Mouse (Mus musculus) small intestine, adult 2 months (tissue): ENCODE measurements at regions not wholly inside any gene's neighbourhood (a gene's known extent, or its start where the extent isn't known, plus 50 kb on each side); places are given as distances from the start of the nearest gene placed in this dataset.

ENCODE experiments used
- H3K27ac ChIP-seq: fragments of 200-500 bp; 2 replicates; pipeline ENCODE4 v1.5.1; 2012; ENCODE audit warnings: low read depth, low read length, control low read depth, inconsistent platforms; ENCODE audit not compliant: insufficient read depth
- H3K27me3 ChIP-seq: fragments of 200-500 bp; 2 replicates; pipeline ENCODE4 v1.6.1; 2012; ENCODE audit warnings: mild to moderate bottlenecking, moderate library complexity, low read length, inconsistent platforms; ENCODE audit not compliant: control insufficient read depth, insufficient read depth
- H3K36me3 ChIP-seq: fragments of 200-500 bp; 2 replicates; pipeline ENCODE4 v1.6.1; 2012; ENCODE audit warnings: mild to moderate bottlenecking, low read length, control low read depth, inconsistent platforms; ENCODE audit not compliant: control insufficient read depth, insufficient read depth
- H3K4me1 ChIP-seq: fragments of 200-500 bp; 2 replicates; pipeline ENCODE4 v1.6.1; 2012; ENCODE audit warnings: low read length, inconsistent platforms, mixed read lengths; ENCODE audit not compliant: control insufficient read depth, insufficient read depth, insufficient read length
- H3K4me3 ChIP-seq: fragments of 200-500 bp; 2 replicates; pipeline ENCODE4 v1.5.1; 2012; ENCODE audit warnings: low read depth, mild to moderate bottlenecking, control low read depth, inconsistent platforms, low read length, moderate library complexity
- CTCF ChIP-seq: fragments of 200-500 bp; IDR thresholded peaks from 2 replicates; pipeline ENCODE4 v1.5.1; 2012; ENCODE audit warnings: low read depth, mild to moderate bottlenecking, control low read depth, inconsistent platforms, low read length, moderate library complexity, mixed read lengths; ENCODE audit not compliant: insufficient replicate concordance, insufficient read length; ENCODE audit errors: extremely low read depth
- POLR2A ChIP-seq: fragments of 200-500 bp; IDR thresholded peaks from 2 replicates; pipeline ENCODE4 v1.6.1; 2012; ENCODE audit warnings: low read depth, mild to moderate bottlenecking, control low read depth, inconsistent platforms, low read length, moderate library complexity
- WGBS: fragments of 180-500 bp; shearing (Covaris S2); methylation state at CpG from one replicate; pipeline ENCODE4 v1.1.7; 2018; 5-methylcytosine and 5-hydroxymethylcytosine counted together

- Histone ChIP-seq H3K4me3 (no peak overlapping the region), H3K27me3 (no peaks in the 10 kb centered on the region), H3K27ac (no peak overlapping the region), H3K36me3 (no peaks in the 10 kb centered on the region), H3K4me1 (no peaks in the 10 kb centered on the region)
- TF ChIP-seq CTCF (no peak), POLR2A (no peak)
- WGBS = 75% methylated on average over 6 of the region's 6 CpGs
These were observed 125.2 kb downstream of the Slc38a4 start for GRCm38 (mm10) chr15:96930531-96930930.

DNA sequence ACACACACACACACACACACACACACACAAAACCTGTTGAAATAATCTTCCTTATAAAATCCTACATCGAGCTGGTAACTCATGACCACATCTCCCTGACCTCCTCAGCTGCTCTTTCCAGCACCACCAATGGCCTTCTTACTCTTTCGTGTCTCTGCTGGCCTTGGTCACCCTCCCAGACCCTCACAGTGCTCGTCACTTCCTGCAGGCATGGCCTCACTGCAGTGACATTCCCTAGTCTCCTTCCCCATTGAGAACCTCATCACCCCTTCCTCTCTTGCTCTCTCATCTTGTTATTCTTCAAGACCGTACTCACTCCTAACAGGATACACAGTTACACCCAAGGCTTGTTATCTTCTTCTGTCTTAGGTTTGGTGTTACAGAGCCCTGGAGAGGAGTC lies 126.0 kb downstream of the Slc38a4 start:
- Histone ChIP-seq H3K4me3 (no peak overlapping the region), H3K4me1 (no peaks in the 10 kb centered on the region), H3K27ac (no peak overlapping the region), H3K27me3 (no peaks in the 10 kb centered on the region), H3K36me3 (no peaks in the 10 kb centered on the region)
- TF ChIP-seq POLR2A (no peak), CTCF (no peak)
- WGBS = 93% methylated on average over 4 of the region's 4 CpGs

DNA sequence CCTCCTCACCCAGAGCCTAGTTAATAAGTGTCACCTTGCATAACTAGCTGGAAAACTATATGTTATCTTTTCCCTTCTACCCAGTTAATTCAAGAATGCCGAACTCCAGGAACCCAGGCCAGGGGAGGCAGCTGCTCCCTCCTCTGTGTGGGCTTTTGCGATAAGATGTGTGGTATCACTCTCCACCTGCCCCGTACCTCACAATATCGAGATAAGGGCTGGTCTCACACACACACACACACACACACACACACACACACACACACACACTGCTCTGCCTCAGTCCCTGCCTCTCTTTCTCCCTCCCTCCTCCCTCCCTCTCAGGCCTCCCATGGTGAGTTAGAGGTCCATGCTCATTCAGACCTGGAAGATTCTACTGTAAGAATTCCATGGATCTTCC lies 127.1 kb downstream of the Slc38a4 start:
- Histone ChIP-seq H3K36me3 (no peaks in the 10 kb centered on the region), H3K27ac (no peak overlapping the region), H3K4me1 (no peaks in the 10 kb centered on the region), H3K4me3 (no peak overlapping the region), H3K27me3 (no peaks in the 10 kb centered on the region)
- WGBS = 33% methylated on average over 4 of the region's 4 CpGs
- TF ChIP-seq CTCF (no peak), POLR2A (no peak)

DNA sequence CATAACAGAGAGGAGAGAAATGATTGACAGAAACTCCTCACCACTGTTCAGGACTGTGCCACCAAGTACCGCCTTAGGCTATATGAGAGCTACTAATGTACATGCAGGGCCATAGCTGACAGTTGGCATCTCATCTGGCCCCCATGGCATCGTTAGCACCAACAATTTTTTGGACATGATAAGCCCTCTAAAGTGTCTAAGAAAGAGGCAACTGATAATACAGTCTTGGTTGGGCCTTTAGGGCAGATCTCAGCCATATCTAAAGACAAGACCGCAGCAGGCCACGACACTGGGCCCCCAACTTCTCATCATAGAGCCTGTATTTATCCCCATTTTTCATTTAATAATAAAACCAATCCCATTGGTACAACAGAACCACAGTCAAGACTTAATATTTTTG lies 128.1 kb downstream of the Slc38a4 start:
- Histone ChIP-seq H3K4me3 (no peak overlapping the region), H3K36me3 (no peaks in the 10 kb centered on the region), H3K27ac (no peak overlapping the region), H3K27me3 (no peaks in the 10 kb centered on the region), H3K4me1 (no peaks in the 10 kb centered on the region)
- 95% methylated on average over 4 of the region's 4 CpGs for WGBS
- TF ChIP-seq CTCF (no peak), POLR2A (no peak)

DNA sequence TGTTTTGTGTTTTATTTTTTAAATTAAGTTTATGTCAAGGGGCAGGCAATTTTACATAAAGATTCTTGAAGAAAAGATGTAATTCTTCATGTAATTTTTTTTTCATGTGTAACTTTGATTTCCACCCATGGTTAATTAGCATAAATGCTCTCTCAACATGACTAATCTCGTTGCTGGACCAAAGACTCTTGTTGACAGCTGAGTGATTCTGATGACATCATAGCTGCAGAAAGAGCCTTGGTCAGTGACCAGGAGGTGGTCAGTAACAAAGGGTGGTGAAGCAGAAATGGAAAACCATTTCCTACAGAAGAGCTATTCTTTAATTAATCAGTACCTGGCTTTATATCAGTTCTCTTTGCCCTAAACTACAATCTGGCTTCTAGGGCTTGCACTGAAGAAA lies 129.1 kb downstream of the Slc38a4 start:
- Histone ChIP-seq H3K36me3 (no peaks in the 10 kb centered on the region), H3K27me3 (no peaks in the 10 kb centered on the region), H3K27ac (no peak overlapping the region), H3K4me1 (no peaks in the 10 kb centered on the region), H3K4me3 (no peak overlapping the region)
- 62% methylated on average over 1 of the region's 1 CpGs for WGBS
- TF ChIP-seq POLR2A (no peak), CTCF (no peak)

GRCm38 (mm10) chr15:96916586-96916985 lies 139.2 kb downstream of the Slc38a4 start:
- TF ChIP-seq CTCF = no peak
- no peak for TF ChIP-seq POLR2A
- 86% methylated on average over 7 of the region's 7 CpGs for WGBS
- H3K36me3 ChIP-seq = no peaks in the 10 kb centered on the region

GRCm38 (mm10) chr15:96915544-96915943 lies 140.2 kb downstream of the Slc38a4 start:
- TF ChIP-seq CTCF (no peak), POLR2A (no peak)
- Histone ChIP-seq H3K27me3 (no peaks in the 10 kb centered on the region), H3K4me3 (no peak overlapping the region), H3K4me1 (no peaks in the 10 kb centered on the region), H3K36me3 (no peaks in the 10 kb centered on the region), H3K27ac (no peak overlapping the region)
- 78% methylated on average over 10 of the region's 10 CpGs for WGBS

More at GRCm38 (mm10) chr15:96916586-96916985, 139.2 kb downstream of the Slc38a4 start:
- no peak overlapping the region for H3K4me3 ChIP-seq
- H3K27ac ChIP-seq = no peak overlapping the region
- H3K4me1 ChIP-seq = no peaks in the 10 kb centered on the region
- H3K27me3 ChIP-seq = no peaks in the 10 kb centered on the region

- TF ChIP-seq POLR2A = no peak
- TF ChIP-seq CTCF = no peak
- Histone ChIP-seq H3K27me3 (no peaks in the 10 kb centered on the region), H3K36me3 (no peaks in the 10 kb centered on the region), H3K4me1 (no peaks in the 10 kb centered on the region), H3K27ac (no peak overlapping the region), H3K4me3 (no peak overlapping the region)
- WGBS = 74% methylated on average over 6 of the region's 6 CpGs
These were observed 140.8 kb downstream of the Slc38a4 start for GRCm38 (mm10) chr15:96914988-96915387.
